Mouse (Mus musculus): Measurements from ENCODE around the gene Pde9a. TPM values are rescaled to one million over a fixed set of nuclear protein-coding genes. Genes with fewer than 3 reads are reported as not detected.

Gene Pde9a
- polyA plus RNA-seq, 1 experiment: 295 TPM

GRCm38 (mm10) chr17:31384968-31385627, 912 bp upstream of the Pde9a start:
- WGBS: 25% methylated on average over 8 of the region's 8 CpGs

GRCm38 (mm10) chr17:31386766-31387275, 811 bp downstream of the Pde9a start:
- 12% methylated on average over 7 of the region's 7 CpGs for WGBS
- no peak for DNase-seq (ENCODE audit: low read depth, low spot score)

More at GRCm38 (mm10) chr17:31384968-31385627, 912 bp upstream of the Pde9a start:
- DNase-seq (ENCODE audit: low read depth, low spot score): no peak

GRCm38 (mm10) chr17:31389432-31390050, 3.5 kb downstream of the Pde9a start:
- DNase-seq (ENCODE audit: low read depth, low spot score): no peak
- 29% methylated on average over 3 of the region's 3 CpGs for WGBS

- 14% methylated on average over 3 of the region's 3 CpGs for WGBS
- no peak for DNase-seq (ENCODE audit: low read depth, low spot score)
Observed at GRCm38 (mm10) chr17:31391462-31391861, 5.5 kb downstream of the Pde9a start.

GRCm38 (mm10) chr17:31392041-31392440, 6.0 kb downstream of the Pde9a start:
- DNase-seq (ENCODE audit: low read depth, low spot score): no peak
- 71% methylated on average over 5 of the region's 5 CpGs for WGBS

GRCm38 (mm10) chr17:31393811-31394210, 7.8 kb downstream of the Pde9a start:
- no peak for DNase-seq (ENCODE audit: low read depth, low spot score)
- whole genome bisulfite sequencing: 53% methylated on average over 2 of the region's 2 CpGs

GRCm38 (mm10) chr17:31400294-31400693, 14.3 kb downstream of the Pde9a start:
- DNase-seq (ENCODE audit: low read depth, low spot score): no peak
- 64% methylated on average over 6 of the region's 6 CpGs for WGBS

GRCm38 (mm10) chr17:31401160-31401559, 15.2 kb downstream of the Pde9a start:
- 81% methylated on average over 3 of the region's 3 CpGs for WGBS
- DNase-seq (ENCODE audit: low read depth, low spot score): no peak

- WGBS: 73% methylated on average over 8 of the region's 8 CpGs
- no peak for DNase-seq (ENCODE audit: low read depth, low spot score)
Observed at GRCm38 (mm10) chr17:31402713-31403112, 16.7 kb downstream of the Pde9a start.

- no peak for DNase-seq (ENCODE audit: low read depth, low spot score)
- 77% methylated on average over 6 of the region's 6 CpGs for WGBS
Observed at GRCm38 (mm10) chr17:31405694-31406227, 19.8 kb downstream of the Pde9a start.

- DNase-seq (ENCODE audit: low read depth, low spot score): no peak
- 66% methylated on average over 10 of the region's 10 CpGs for WGBS
Observed at GRCm38 (mm10) chr17:31409741-31410350, 23.8 kb downstream of the Pde9a start.

GRCm38 (mm10) chr17:31415258-31415657, 29.2 kb downstream of the Pde9a start:
- DNase-seq (ENCODE audit: low read depth, low spot score): no peak
- 78% methylated on average over 9 of the region's 9 CpGs for WGBS

GRCm38 (mm10) chr17:31418804-31419597, 33.0 kb downstream of the Pde9a start:
- WGBS: 45% methylated on average over 17 of the region's 17 CpGs
- DNase-seq (ENCODE audit: low read depth, low spot score): peak; percentile 44

GRCm38 (mm10) chr17:31419598-31419950, 33.6 kb downstream of the Pde9a start:
- 49% methylated on average over 2 of the region's 2 CpGs for WGBS
- DNase-seq (ENCODE audit: low read depth, low spot score): no peak

GRCm38 (mm10) chr17:31419995-31420394, 34.0 kb downstream of the Pde9a start:
- WGBS: 75% methylated on average over 3 of the region's 3 CpGs

GRCm38 (mm10) chr17:31420658-31421057, 34.6 kb downstream of the Pde9a start:
- 84% methylated on average over 16 of the region's 16 CpGs for WGBS
- DNase-seq (ENCODE audit: low read depth, low spot score): no peak

More at GRCm38 (mm10) chr17:31419995-31420394, 34.0 kb downstream of the Pde9a start:
- DNase-seq (ENCODE audit: low read depth, low spot score): no peak

GRCm38 (mm10) chr17:31422381-31422780, 36.4 kb downstream of the Pde9a start:
- no peak for DNase-seq (ENCODE audit: low read depth, low spot score)
- 97% methylated on average over 1 of the region's 1 CpGs for WGBS

- 21% methylated on average over 2 of the region's 2 CpGs for WGBS
Observed at GRCm38 (mm10) chr17:31423020-31423419, 37.0 kb downstream of the Pde9a start.

GRCm38 (mm10) chr17:31424358-31424757, 38.3 kb downstream of the Pde9a start:
- WGBS: 37% methylated on average over 4 of the region's 4 CpGs
- peak; percentile 31 for DNase-seq (ENCODE audit: low read depth, low spot score)

More at GRCm38 (mm10) chr17:31423020-31423419, 37.0 kb downstream of the Pde9a start:
- DNase-seq (ENCODE audit: low read depth, low spot score): no peak

GRCm38 (mm10) chr17:31424798-31425197, 38.8 kb downstream of the Pde9a start:
- WGBS: 26% methylated on average over 8 of the region's 8 CpGs
- DNase-seq (ENCODE audit: low read depth, low spot score): peak; percentile 80

All from large intestine, adult 2 months (tissue).